Mouse (Mus musculus) gastrocnemius, adult 8-10 months (tissue): ENCODE results near the gene Psma2. TPM values are rescaled to one million over a fixed set of nuclear protein-coding genes. Genes with fewer than 3 reads are reported as not detected.

Experiments used
- DNase-seq, 2 experiments: peaks; one replicate each; pipeline ENCODE4 v3.0.0; 2022; ENCODE audit warnings: low spot score in 2 of 2
- total RNA-seq, 4 experiments: library from RNA; stranded (reverse); gene quantifications; 2 replicates each; pipeline ENCODE4 v1.2.4; 2022

Gene Psma2
- total RNA-seq, result 10 to 100 TPM; 49.9 to 55.9 (median 50.5) TPM

GRCm38 (mm10) chr13:14612926-14613529 lies at the start of gene Psma2, which contains the start of gene Mrpl32:
Gene Psma2, plus strand, starts transcription at chr13:14613240.
Gene Mrpl32, minus strand, starts transcription at chr13:14613165.
- peak; percentile 89 to 94 for DNase-seq

- DNase-seq, result no peak
Observed at GRCm38 (mm10) chr13:14574128-14574527, 38.9 kb upstream of the Psma2 start.

- DNase-seq, result no peak
Observed at GRCm38 (mm10) chr13:14580392-14580791, 32.6 kb upstream of the Psma2 start.

GRCm38 (mm10) chr13:14602744-14603143 lies 10.3 kb upstream of the Psma2 start:
- DNase-seq, result no peak

- DNase-seq, result no peak
Observed at GRCm38 (mm10) chr13:14607616-14608015, 5.4 kb upstream of the Psma2 start.

GRCm38 (mm10) chr13:14612463-14612862 lies 577 bp upstream of the Psma2 start:
- no peak for DNase-seq

GRCm38 (mm10) chr13:14613553-14613952 lies 513 bp downstream of the Psma2 start:
- DNase-seq, result no peak

GRCm38 (mm10) chr13:14618724-14619123 lies 5.7 kb downstream of the Psma2 start:
- peak; percentile 15 to 23 for DNase-seq

- peak; percentile 91 to 92 for DNase-seq
Observed at GRCm38 (mm10) chr13:14629726-14630641, 16.9 kb downstream of the Psma2 start, which contains the start of gene AW209491. Gene AW209491, plus strand, starts transcription at chr13:14630154.

- DNase-seq, result no peak
Observed at GRCm38 (mm10) chr13:14639998-14640397, 27.0 kb downstream of the Psma2 start.

GRCm38 (mm10) chr13:14649301-14649700 lies 36.3 kb downstream of the Psma2 start:
- no peak for DNase-seq

- no peak for DNase-seq
Observed at GRCm38 (mm10) chr13:14667107-14667506, 54.1 kb downstream of the Psma2 start.

GRCm38 (mm10) chr13:14670342-14670741 lies 57.3 kb downstream of the Psma2 start:
- no peak for DNase-seq

- no peak for DNase-seq
Observed at GRCm38 (mm10) chr13:14688955-14689354, 75.9 kb downstream of the Psma2 start.

- DNase-seq, result no peak
Observed at GRCm38 (mm10) chr13:14716801-14717200, 103.8 kb downstream of the Psma2 start.

GRCm38 (mm10) chr13:14717755-14718154 lies 104.7 kb downstream of the Psma2 start:
- DNase-seq, result no peak

Other genes with a start within 250 kb of the Psma2 start
- gene Hecw1, start 90.0 kb upstream of the Psma2 start, total RNA-seq, result under 1 TPM in 2 of 4 experiments, not detected in 2; 0.10 to 0.22 TPM
- gene Mrpl32, start 75 bp upstream of the Psma2 start, total RNA-seq, result 10 to 100 TPM; 33.4 to 37.3 (median 35.7) TPM
- 10 to 100 TPM; 14.3 to 15.2 (median 14.6) TPM for gene AW209491, start 16.9 kb downstream of the Psma2 start, total RNA-seq